Mouse (Mus musculus) midbrain, embryonic 14.5 days (tissue): ENCODE measurements around the gene Strip1. TPM values are rescaled to one million over a fixed set of nuclear protein-coding genes. Genes with fewer than 3 reads are reported as not detected.

Experiments
- ATAC-seq: fragments of 200-750 bp; cut with Nextera tagmentation; 2 replicates; pipeline ENCODE4 v1.8.0; 2017; ENCODE audit warnings: moderate number of reproducible peaks, moderate library complexity; ENCODE audit not compliant: low FRiP score, low TSS enrichment
- DNase-seq: peaks from one replicate; pipeline ENCODE4 v3.0.0-alpha.2; 2015
- H3K27ac ChIP-seq: fragments of 300-500 bp; sonication (generic); replicated peaks from 2 replicates; pipeline ENCODE4 v1.5.1; 2014; ENCODE audit warnings: mild to moderate bottlenecking, low read depth, low read length, moderate library complexity
- H3K27me3 ChIP-seq: fragments of 300-500 bp; sonication (generic); 2 replicates; pipeline ENCODE4 v1.6.1; 2014; ENCODE audit warnings: low read length, control low read depth, mixed read lengths; ENCODE audit not compliant: control insufficient read depth, insufficient read depth
- H3K36me3 ChIP-seq: fragments of 300-500 bp; sonication (generic); 2 replicates; pipeline ENCODE4 v1.6.1; 2014; ENCODE audit warnings: low read length, control low read depth; ENCODE audit not compliant: control insufficient read depth, insufficient read depth
- H3K4me1 ChIP-seq: fragments of 300-500 bp; sonication (generic); 2 replicates; pipeline ENCODE4 v1.6.1; 2014; ENCODE audit warnings: mild to moderate bottlenecking, antibody characterized with exemption, low read length, control low read depth; ENCODE audit not compliant: control insufficient read depth, insufficient read depth
- H3K4me2 ChIP-seq: fragments of 300-500 bp; sonication (generic); 2 replicates; pipeline ENCODE4 v1.6.1; 2014; ENCODE audit warnings: mild to moderate bottlenecking, low read length, moderate library complexity
- H3K4me3 ChIP-seq: fragments of 300-500 bp; sonication (generic); replicated peaks from 2 replicates; pipeline ENCODE4 v1.5.1; 2014; ENCODE audit warnings: low read depth, low read length
- H3K9ac ChIP-seq: fragments of 300-500 bp; sonication (generic); replicated peaks from 2 replicates; pipeline ENCODE4 v1.6.1; 2014; ENCODE audit warnings: mild to moderate bottlenecking, low read length, moderate library complexity
- H3K9me3 ChIP-seq: fragments of 300-500 bp; sonication (generic); 2 replicates; pipeline ENCODE4 v1.6.1; 2016; ENCODE audit warnings: low read length, control low read depth, mixed read lengths; ENCODE audit not compliant: control insufficient read depth
- WGBS: fragments of 180-500 bp; shearing (Covaris S2); extraction: QIAGEN DNeasy Blood & Tissue Kit; methylation state at CpG from one replicate; pipeline ENCODE4 v1.1.7; 2014; 5-methylcytosine and 5-hydroxymethylcytosine counted together
- polyA plus RNA-seq: library from polyadenylated mRNA; unstranded; fragments of >200 nt; fragmentation: Nextera tagmentation; extraction: Ambion mirVana; gene quantifications from 2 replicates; pipeline ENCODE4 v1.2.1, GENCODE M21; 2014

Strip1 gene
- polyA plus RNA-seq, 1 experiment from 2014 or later, result 189 TPM

- H3K4me3 ChIP-seq, result no peak overlapping the region
- H3K36me3 ChIP-seq, result peaks cover 5% of the 10 kb centered on the region
- H3K9me3 ChIP-seq, result no peaks in the 10 kb centered on the region
- no peak overlapping the region for H3K9ac ChIP-seq
- no peak overlapping the region for H3K4me2 ChIP-seq
- ATAC-seq (no peak), DNase-seq (no peak)
- H3K27ac ChIP-seq, result no peak overlapping the region
- peaks cover 15% of the 10 kb centered on the region for H3K4me1 ChIP-seq
- no peaks in the 10 kb centered on the region for H3K27me3 ChIP-seq
- WGBS, result 94% methylated on average over 9 of the region's 9 CpGs
These were observed 2.4 kb upstream of the Strip1 start for GRCm38 (mm10) chr3:107633906-107634305.

GRCm38 (mm10) chr3:107632786-107633185 lies 1.3 kb upstream of the Strip1 start:
- no peak overlapping the region for H3K27ac ChIP-seq
- H3K9ac ChIP-seq, result no peak overlapping the region
- H3K4me2 ChIP-seq, result no peak overlapping the region
- H3K4me1 ChIP-seq, result peaks cover 20% of the 10 kb centered on the region
- DNase-seq (no peak), ATAC-seq (no peak)
- 92% methylated on average over 4 of the region's 4 CpGs for WGBS
- H3K27me3 ChIP-seq, result no peaks in the 10 kb centered on the region
- H3K9me3 ChIP-seq, result no peaks in the 10 kb centered on the region
- no peak overlapping the region for H3K4me3 ChIP-seq
- H3K36me3 ChIP-seq, result peaks cover 17% of the 10 kb centered on the region

GRCm38 (mm10) chr3:107630682-107631522 lies 592 bp downstream of the Strip1 start, which contains the start of gene Gm10961:
Gm10961 (plus strand) TSS chr3:107631322.
- WGBS, result under 1% methylated on average over 47 of the region's 48 CpGs

GRCm38 (mm10) chr3:107629411-107629810 lies 2.1 kb downstream of the Strip1 start:
- Histone ChIP-seq H3K9ac (0 out of 2 replicates have a peak overlapping the region, but pooled peaks have one; percentile 23), H3K9me3 (no peaks in the 10 kb centered on the region), H3K27ac (no peak overlapping the region), H3K36me3 (peaks cover 50% of the 10 kb centered on the region), H3K4me1 (peaks cover 20% of the 10 kb centered on the region), H3K27me3 (no peaks in the 10 kb centered on the region), H3K4me2 (peak overlapping the region; percentile 74; the same call in 1 of the 2 replicates), H3K4me3 (no peak overlapping the region)
- ATAC-seq (no peak), DNase-seq (no peak)
- WGBS, result 95% methylated on average over 4 of the region's 4 CpGs

More at GRCm38 (mm10) chr3:107630682-107631522, 592 bp downstream of the Strip1 start, which contains the start of gene Gm10961:
- Histone ChIP-seq H3K9ac (peak within 1 kb of the TSS; percentile 98), H3K27ac (peak within 1 kb of the TSS; percentile 98), H3K4me3 (peak within 1 kb of the TSS; percentile 99), H3K4me2 (peak within 1 kb of the TSS; percentile 74), H3K27me3 (no peaks in the 10 kb centered on the region), H3K4me1 (peaks cover 20% of the 10 kb centered on the region), H3K36me3 (peaks cover 35% of the 10 kb centered on the region), H3K9me3 (no peaks in the 10 kb centered on the region)
- ATAC-seq (peak; percentile 87), DNase-seq (peak; percentile 67)

- no peaks in the 10 kb centered on the region for H3K9me3 ChIP-seq
- no peak overlapping the region; the same call in 1 of the 2 replicates for H3K9ac ChIP-seq
- H3K36me3 ChIP-seq, result peaks cover 59% of the 10 kb centered on the region
- H3K27ac ChIP-seq, result no peak overlapping the region
- H3K4me3 ChIP-seq, result no peak overlapping the region
- no peaks in the 10 kb centered on the region for H3K27me3 ChIP-seq
- ATAC-seq, result no peak
- no peak for DNase-seq
- H3K4me2 ChIP-seq, result no peak overlapping the region
- WGBS, result 97% methylated on average over 2 of the region's 2 CpGs
- peaks cover 20% of the 10 kb centered on the region for H3K4me1 ChIP-seq
These were observed 2.9 kb downstream of the Strip1 start for GRCm38 (mm10) chr3:107628551-107628950.

- Histone ChIP-seq H3K9ac (no peak overlapping the region), H3K9me3 (no peaks in the 10 kb centered on the region), H3K27me3 (no peaks in the 10 kb centered on the region), H3K27ac (no peak overlapping the region), H3K36me3 (peaks cover 68% of the 10 kb centered on the region), H3K4me3 (no peak overlapping the region), H3K4me2 (no peak overlapping the region), H3K4me1 (peaks cover 20% of the 10 kb centered on the region)
- WGBS, result 90% methylated on average over 7 of the region's 7 CpGs
- no peak for ATAC-seq
- DNase-seq, result no peak
These were observed 3.9 kb downstream of the Strip1 start for GRCm38 (mm10) chr3:107627641-107628040.

GRCm38 (mm10) chr3:107626751-107627150 lies 4.7 kb downstream of the Strip1 start:
- H3K4me3 ChIP-seq, result no peak overlapping the region
- DNase-seq, result no peak
- WGBS, result 97% methylated on average over 8 of the region's 8 CpGs
- H3K9ac ChIP-seq, result no peak overlapping the region
- peaks cover 76% of the 10 kb centered on the region for H3K36me3 ChIP-seq
- ATAC-seq, result no peak
- no peak overlapping the region for H3K4me2 ChIP-seq
- H3K27me3 ChIP-seq, result no peaks in the 10 kb centered on the region
- H3K4me1 ChIP-seq, result peaks cover 20% of the 10 kb centered on the region
- H3K9me3 ChIP-seq, result no peaks in the 10 kb centered on the region
- H3K27ac ChIP-seq, result no peak overlapping the region

GRCm38 (mm10) chr3:107625536-107625935 lies 6.0 kb downstream of the Strip1 start:
- no peak overlapping the region for H3K4me2 ChIP-seq
- H3K36me3 ChIP-seq, result peaks cover 88% of the 10 kb centered on the region
- ATAC-seq (no peak), DNase-seq (no peak)
- H3K4me1 ChIP-seq, result peaks cover 20% of the 10 kb centered on the region
- no peak overlapping the region for H3K4me3 ChIP-seq
- WGBS, result 89% methylated on average over 8 of the region's 8 CpGs
- H3K27ac ChIP-seq, result no peak overlapping the region
- H3K9ac ChIP-seq, result no peak overlapping the region
- no peaks in the 10 kb centered on the region for H3K27me3 ChIP-seq
- H3K9me3 ChIP-seq, result no peaks in the 10 kb centered on the region

GRCm38 (mm10) chr3:107624424-107624823 lies 7.1 kb downstream of the Strip1 start:
- H3K4me1 ChIP-seq, result peaks cover 10% of the 10 kb centered on the region
- H3K4me2 ChIP-seq, result no peak overlapping the region
- peaks cover 94% of the 10 kb centered on the region for H3K36me3 ChIP-seq
- DNase-seq (no peak), ATAC-seq (no peak)
- H3K9me3 ChIP-seq, result no peaks in the 10 kb centered on the region
- no peak overlapping the region for H3K9ac ChIP-seq
- H3K27me3 ChIP-seq, result no peaks in the 10 kb centered on the region
- no peak overlapping the region for H3K4me3 ChIP-seq
- H3K27ac ChIP-seq, result no peak overlapping the region
- 97% methylated on average over 8 of the region's 8 CpGs for WGBS
